Mouse (Mus musculus) layer of hippocampus, postnatal 10 days (tissue): ENCODE results near the gene Zfp568. TPM values are rescaled to one million over a fixed set of nuclear protein-coding genes. Genes with fewer than 3 reads are reported as not detected.
"Not testable (repeated sequence)": the region's sequence is repeated elsewhere in the genome, so short reads cannot be mapped to it uniquely, and the experiment has no call there.

Experiments used
- DNase-seq, 2 experiments: peaks; one replicate each; pipeline ENCODE4 v3.0.0; 2021; ENCODE audit warnings: low spot score in 2 of 2
- long read RNA-seq: library from polyadenylated mRNA; stranded (forward); transcript quantifications from one replicate; pipeline ENCODE4 v2.0.0, GENCODE M21; 2023
- total RNA-seq, 2 experiments: library from RNA; stranded (reverse); gene quantifications; 2 replicates each; pipeline ENCODE4 v1.2.3; 2021

Zfp568 gene
- 1 to 10 TPM; 4.7 to 5.9 TPM for total RNA-seq
- long read RNA-seq, partial matches to known transcripts: 0 of 1 reads
- long read RNA-seq, other reads (novel, unspliced or antisense): 1 of 1 reads

DNA sequence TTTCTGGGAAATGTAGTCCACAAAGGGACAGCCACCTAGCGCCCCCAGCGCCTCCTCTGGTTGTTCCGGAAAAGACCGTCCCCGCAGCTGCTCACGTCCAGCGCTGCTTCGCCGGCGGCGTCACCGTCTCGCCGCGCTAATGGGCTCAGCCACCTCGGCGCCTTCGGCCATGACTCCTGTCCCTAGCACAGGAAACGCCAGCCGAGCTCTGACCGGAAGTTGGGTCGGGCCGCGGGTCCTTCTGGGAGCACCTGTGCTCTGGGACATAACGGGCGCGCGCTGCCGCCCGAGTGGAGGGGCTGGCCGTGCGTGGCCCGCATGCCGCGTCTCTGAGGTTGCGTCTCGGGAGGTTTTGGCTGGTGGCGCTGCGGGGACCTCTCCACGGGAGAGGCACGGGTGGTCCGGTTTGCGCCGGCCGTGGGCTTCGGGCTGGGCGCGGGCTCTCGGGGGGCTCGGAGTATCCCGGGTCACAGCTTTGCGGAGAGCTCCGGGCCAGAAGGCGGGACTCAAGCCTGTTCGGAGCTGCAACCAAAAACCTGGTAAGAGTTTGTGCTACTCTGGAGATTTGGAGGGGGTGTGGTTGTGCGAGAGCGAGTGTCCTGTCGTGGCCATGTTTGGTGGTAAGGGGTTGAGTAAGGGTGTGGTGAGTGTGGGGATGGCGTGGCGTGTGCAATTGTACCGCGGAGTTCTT, at the start of gene Zfp568:
TSS of gene Zfp568 (plus strand) at position 266 of the 691 bp plus-strand sequence.
- peak; percentile 91 to 92 for DNase-seq

DNA sequence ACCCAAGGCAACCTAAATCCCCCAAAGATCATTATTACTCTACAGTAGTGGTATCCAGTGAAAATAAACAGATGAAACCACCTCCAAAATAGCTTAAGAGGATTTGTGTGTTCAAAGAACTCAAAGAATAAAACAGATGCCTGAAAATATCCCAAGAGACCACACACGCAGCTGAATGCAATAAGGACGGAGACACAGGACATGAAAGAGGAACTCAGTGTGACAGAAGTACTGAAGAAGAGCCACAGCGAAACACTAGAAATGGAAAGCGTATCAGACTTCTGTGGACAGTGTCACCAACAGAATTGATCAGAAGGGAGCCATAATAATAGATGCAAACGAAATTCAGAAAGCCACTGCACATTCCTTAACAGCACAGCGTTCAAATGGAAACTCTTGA, 44.9 kb upstream of the Zfp568 start:
- DNase-seq: no peak

DNA sequence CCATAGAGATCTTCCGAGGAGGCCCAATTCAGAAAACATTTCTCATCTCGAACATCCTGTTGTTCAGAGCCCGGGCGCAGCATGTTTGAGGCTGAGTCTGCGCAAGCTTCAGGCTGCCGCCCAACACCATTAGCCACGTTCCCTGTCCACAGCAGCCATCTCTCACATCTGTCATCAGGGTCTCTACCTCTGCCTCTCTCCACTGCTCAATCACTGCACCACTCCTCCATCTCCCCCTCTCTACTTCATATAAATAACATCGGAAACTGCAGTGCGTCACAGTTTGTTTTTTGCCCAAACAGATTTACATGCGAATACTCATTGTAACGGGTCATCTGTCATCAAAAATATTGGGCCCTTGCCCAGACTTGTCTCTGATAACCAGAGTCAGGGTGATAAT, 42.7 kb upstream of the Zfp568 start:
- DNase-seq: no peak

DNA sequence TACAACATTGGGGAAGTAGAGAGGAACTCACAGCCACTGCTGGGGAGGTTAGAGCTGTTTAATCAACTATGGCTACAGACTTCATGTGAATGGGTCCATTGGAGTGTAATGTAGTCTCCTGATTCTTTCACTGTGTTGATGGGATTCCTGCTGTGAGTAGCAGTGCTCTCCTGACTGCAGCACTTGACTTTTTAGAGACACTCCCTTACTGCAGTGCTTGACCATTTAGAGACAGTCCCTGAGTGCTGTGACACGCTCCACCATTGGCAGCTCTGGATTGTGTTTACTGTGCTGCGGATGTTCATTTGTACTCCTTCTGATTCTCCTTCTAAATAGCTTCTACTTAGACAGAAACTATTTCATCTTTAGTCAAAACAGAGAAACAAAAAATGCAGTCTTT, 41.0 kb upstream of the Zfp568 start:
- DNase-seq: no peak

DNA sequence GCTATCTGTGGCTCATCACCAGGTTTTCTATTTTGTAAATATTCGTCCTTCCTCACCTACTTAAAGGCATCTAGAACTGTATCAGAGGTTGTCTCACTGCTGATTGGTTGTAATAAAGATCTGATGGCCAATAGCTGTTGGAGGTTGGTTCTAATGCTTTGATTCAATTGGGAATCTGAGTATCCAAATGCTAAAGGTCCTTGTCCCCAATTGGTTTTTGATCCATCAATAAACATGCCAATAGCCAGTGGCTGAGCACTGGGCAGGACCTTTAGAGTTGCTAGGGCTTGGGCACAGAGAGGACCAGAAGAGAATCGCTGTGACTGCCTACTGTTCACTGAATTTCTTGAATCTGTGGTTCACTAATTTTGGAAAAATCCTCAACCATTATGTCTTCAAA, 40.0 kb upstream of the Zfp568 start:
- no peak for DNase-seq

DNA sequence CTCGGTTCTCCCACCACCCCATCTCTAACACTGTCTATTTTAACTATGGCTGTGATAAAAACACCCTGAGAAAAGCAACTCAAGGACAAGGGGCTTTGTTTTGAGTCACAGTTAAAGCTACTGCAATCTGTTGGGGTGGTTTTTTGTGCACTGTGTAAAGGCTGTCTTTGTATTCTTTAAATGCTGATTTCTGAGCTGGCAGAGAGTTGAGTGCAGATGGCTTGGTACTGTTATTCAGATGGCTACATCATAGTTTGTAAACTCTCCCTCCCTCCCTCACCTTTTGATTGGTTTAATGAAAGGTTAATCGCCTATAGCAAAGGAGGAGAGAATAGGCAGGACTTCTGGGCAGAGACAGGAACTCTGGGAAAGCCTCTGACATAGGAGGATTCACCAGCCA, 39.6 kb upstream of the Zfp568 start:
- no peak for DNase-seq

DNA sequence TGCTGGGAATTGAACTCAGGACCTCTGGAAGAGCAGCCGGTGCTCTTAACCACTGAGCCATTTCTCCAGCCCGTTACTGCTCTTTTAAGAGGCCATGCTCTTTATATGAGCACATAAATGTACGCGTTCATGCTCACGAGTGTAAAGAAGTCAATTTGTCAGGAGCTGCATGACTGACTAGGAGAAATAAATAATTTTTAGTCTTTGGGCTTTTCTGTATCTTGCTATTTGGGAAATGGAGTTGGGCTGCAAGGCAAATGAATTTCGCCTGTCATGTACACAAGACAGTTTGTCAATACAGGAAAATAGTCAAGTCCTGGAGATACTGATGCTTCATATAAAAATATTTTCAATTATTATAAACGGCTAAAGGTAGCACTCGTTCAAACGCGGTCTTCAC, 30.7 kb upstream of the Zfp568 start:
- DNase-seq: no peak

DNA sequence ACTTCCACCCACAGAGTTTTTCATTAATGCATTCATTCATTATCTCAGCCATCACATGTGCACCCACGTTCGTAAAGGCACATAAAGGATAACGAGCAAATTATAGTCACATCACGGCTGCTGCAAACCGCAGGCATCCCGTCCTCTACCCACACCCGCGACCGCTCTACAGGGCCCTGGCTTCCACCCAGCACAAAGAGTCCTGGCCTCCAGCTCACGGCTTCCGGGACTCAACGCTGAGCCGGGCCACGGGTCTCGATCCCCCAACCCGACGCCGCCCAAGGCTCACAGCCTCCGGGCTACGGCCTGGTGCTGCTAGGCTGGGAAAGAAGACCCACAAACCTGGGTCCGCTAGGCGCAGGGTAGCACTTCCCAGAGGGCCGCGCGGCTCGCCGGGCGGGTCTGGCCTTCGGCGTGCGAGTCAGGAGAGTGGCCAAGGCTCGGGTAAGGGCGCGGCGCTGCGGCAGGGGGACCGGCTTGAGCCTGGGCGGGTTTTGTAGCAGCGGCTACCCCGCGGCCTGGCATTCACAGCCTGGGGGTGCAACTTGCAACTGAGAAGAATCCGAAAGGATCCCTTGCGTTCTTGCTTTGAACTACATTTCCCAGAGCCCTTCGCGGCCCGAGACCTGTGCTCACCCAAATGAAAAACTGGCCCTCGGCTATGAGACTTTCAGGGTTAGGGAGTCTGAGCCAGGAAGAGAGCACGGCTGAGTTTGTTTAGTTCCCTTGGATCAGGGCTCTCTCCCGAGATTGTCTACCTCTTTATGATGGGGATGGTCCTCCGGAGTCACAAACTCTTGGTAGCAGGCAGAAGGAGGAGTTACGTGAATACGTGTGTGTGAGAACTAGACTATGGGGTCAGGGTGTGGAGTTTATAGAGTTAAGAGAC, 30.0 kb upstream of the Zfp568 start, which contains the start of gene Zfp74:
TSS of gene Zfp74 (minus strand) at position 577 of the 889 bp plus-strand sequence.
- peak; percentile 74 to 79 for DNase-seq

DNA sequence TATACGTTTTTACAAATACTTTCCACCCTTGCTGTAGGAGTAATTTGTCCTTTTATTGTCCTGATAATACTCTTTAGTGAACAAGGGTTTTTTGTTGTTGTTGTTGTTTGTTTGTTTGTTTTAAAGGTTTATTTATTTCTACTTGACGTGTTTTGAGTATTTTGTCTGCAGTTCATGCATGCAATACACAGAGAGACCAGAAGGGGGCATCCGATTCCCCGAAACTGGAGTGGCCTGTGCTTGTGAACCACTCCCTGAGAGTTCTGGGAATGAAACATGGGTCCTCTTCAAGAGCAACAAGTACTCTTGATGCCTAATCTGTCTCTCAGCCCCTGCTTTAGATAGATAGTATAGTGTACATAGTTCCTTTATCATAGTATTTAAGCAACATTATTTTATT, 29.0 kb upstream of the Zfp568 start:
- DNase-seq: peak; percentile 44 to 50

DNA sequence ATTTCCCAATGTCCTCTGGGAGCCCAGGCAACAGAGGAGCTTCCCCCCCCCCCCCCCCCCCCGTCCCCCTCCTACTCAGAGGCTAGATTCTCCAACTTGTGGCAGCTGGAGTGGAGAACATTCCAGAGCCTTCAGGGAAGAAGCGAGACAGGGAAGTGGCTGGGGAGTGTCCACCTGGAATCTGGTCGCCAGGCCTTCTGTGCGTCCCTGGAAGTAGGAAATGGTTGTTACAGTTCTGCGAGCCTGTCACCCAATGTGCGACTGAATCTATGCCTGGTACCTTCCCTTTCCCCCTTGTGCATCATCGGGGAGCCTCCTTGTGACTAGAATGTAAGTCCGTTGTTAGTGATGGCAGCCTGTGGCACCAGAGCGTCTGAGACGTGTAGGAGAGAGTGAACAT, 27.5 kb upstream of the Zfp568 start:
- DNase-seq: no peak

DNA sequence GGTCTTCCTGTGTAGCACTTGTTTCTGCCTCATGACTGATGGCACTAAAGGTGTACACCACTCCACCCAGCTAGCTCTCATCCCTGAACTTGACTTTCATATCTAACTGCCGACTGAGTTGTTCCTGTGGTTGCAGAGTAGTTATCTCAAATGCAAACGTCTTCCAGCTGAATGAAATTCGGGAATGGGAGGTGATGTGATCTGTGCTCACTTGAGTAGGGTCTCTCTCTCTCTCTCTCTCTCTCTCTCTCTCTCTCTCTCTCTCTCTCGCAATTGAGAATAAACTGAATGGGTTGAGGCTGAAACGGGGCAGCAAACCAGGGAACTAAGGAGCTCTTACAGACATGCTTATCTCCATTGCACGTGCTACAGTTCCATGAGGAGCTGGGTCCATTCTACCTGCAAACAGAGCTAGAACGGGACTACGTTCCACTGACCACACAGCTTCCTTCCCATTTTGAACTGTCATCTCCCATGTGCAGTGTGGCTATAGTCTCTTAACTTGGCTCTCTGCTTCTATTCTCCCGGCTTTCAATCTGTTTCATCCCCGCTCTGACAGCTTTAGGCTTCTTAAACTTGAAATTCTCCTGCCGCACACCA, 25.5 kb upstream of the Zfp568 start:
- no peak for DNase-seq

DNA sequence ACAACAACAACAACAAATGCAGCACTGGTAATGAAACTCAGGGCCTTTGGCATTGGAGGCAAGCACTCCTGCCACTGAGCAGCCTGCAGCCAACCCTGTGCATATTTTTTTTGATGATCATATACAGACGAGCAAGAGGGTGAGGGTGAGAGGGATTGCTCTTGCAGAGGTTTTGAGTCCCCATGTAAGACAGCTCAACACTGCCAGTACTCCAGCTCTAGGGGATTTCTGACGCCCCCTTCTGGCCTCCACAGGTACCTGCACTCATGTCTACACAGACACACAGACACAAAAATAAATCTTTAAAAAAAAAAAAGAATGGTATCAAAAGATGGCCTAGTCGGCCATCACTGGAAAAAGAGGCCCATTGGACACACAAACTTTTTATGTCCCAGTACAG, 24.8 kb upstream of the Zfp568 start:
- no peak for DNase-seq

DNA sequence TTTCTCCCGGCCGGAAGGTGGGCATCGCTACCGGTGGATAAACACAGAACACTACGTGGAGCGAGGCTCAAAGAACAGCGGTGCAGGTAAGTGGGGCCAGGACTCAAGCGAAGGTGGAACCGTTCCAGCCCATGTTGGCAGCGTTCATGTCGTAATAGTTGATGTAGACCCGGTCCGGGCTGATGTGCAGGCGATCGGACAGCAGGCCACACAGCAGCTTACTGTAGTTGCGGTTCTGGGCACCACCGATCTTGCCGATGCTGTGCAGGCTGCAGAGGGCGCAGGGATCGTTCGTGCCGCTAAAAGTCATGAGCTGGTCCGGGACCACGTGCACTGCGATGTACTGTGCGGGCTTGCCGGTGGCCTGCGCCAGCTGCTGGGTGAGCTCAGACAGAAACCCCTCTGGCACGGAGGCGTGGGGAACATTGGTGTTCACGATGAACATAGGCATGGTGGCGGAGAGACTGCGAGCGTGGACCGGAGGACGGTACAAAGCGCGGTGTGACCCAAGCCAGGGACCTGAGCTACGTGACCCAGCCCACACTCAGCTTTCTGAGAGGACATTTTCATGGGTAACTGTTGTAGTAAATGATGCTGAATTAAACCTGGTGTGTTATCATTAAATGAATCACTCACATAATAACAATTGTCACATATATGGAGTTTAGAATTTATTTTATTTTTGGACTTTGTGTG, 18.5 kb upstream of the Zfp568 start:
- DNase-seq: not testable (repeated sequence)

DNA sequence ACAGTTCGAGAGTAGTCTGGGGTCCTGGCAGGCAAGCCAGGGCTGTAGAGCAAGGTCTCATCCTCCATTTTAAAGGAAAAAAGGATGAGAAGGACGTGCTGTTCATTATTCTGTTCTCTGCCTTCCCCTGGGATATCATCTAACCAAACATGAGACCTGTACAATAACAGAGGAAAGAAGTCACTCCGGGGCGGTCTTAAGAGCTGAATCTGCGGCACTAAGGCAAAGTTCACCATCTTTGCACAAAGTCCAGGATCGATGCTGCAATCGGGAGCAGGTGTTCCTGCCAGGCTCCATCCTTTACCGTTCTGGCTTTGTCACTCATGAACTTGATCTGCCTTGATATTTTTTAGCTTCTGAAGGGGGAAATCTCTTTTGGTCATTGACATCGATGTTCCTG, 13.1 kb upstream of the Zfp568 start:
- no peak for DNase-seq

DNA sequence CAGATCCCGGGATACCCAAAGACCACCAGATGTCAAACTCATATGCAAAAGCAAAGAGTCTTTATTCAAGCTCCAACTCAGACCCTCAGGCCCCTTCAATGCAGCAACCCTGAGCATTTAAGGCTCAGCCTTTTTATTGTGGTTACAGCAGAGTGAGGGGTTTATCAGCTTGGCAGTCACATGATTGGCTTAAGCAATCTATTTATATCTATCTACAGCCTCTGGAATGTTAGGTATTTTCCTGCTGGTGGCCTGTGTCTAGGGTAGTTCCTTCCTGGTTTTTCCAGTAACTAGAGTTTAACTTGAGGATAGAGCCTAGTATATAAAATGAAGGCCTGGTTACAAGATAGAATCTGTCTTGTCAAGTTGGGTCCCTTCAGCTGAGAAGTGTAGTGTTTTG, 3.0 kb upstream of the Zfp568 start:
- no peak for DNase-seq

DNA sequence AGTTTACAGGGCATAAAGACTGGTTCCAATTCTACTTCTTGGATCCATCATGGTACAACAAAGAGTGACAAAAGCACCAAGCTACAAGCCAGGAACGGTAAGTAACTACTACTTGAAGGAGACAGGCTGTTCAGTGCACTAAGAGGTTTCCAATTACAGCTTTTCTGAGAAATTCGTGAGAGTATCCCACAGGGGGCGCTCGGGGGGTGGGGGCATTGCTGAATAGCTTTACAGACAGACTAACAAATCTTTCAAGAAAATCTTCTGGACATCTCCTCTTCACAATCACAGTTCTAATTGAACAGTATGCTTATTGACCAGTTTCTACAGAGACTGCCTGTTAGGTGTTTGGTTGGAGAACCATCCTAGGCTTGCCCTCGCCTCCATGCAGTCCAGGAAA, 2.3 kb upstream of the Zfp568 start:
- no peak for DNase-seq

DNA sequence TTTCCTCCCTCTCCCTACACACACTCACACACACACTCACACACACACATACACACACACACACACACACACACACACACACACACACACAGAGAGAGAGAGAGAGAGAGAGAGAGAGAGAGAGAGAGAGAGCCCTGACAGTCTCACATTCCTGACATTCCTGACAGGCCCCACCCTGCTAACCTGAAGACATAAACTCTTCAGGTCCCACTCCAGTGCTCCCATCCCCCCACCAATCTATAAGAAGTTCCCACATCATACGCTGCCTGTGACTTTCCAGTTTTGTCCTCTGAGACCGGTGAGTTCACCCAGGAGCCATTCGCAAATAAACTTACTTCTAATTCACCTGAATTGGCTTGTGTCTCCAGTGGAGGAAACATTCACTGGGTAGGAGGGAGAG, 1.9 kb upstream of the Zfp568 start:
- DNase-seq: no peak

DNA sequence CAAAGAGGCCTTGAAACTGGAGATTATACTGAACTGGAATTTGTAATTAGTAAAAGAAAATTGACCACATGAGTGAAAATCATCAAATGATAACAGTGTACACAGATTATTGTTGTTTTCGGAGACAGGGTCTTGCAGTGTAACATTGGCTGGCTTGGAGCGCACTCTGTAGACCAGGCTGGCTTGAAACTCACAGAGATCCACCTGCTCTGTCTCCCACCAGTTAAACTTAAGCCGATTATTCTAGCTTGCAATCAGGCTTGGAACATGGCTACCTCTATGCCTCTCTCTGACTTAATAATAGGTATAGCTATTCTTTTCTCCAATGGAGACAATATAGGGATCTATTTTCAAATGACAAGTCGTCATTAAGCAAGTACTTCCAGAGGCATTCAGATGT, 1.4 kb upstream of the Zfp568 start:
- no peak for DNase-seq

DNA sequence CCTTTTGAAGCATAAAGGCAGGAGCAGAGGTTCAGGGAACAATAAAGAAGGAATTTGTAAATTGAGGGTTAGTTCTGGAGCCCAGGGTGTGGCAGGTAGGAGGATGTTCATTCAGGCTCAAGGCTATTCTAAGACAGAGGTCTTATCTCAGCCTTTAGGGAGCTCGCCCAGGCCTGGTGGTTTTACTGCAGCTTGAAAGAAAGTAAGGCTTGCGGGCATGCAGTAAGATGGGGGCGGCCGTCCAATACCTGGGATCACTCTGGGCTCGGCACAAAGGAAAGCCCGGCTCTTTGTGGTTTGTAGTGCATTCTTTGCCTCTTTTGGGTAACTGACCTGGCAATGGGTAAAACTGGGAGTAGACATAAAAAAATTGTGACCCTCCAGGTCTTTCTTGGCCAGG, 824 bp upstream of the Zfp568 start:
- DNase-seq: peak; percentile 7 to 23

DNA sequence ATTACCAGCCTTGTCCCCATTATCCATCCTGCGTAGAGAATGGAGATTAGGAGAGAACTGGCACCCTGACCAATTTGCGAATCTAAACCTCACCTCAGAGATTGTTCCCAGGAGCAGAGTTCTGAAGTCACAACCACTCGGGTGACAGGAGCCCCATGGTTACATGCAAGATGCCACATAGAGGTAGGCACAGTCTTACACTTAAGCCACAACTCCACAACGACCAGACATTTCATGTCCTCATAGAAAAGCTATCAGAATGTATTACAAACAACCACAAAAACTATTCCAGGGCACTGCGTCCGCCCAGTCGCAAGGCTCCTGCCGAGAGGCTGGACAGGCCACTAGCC, 440 bp upstream of the Zfp568 start:
- DNase-seq: no peak

DNA sequence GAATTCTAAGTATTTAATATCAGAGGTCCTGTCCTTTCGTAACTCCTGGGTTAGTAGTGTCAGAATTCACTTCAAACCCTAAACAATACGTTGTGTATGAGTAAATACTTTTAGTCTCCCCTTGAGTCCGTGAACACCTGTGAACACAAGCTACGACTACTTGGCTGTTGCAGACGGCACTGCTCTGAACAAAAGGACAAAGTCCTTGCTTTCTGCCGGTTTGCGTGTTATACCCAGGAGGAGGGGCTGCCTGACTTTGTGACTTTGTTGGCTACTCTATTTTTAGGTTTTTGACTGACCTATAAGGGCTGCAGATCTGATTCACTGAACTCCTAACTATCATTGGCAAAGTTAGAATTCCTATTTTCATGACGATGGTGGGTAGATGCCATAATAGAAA, 2.3 kb downstream of the Zfp568 start:
- DNase-seq: no peak

DNA sequence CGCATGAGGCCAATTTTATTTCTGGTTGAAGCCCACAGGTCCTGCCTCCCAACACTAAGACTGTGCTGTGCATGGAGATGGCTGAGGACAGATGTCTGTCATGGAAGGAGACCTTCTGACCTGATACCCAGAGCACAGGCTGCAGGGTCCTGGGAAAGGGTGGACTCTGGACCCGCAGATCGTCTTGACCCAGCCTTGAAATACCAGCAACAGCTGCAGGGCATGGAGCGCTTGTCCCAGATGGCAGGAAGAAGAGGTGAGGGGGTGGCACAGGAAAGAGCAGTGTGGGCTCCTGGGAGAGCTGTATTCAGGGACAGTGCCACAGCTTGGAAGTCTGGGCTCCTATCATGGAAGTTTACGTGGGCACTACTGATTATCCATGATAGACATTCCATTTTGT, 3.8 kb downstream of the Zfp568 start:
- DNase-seq: no peak
